Mouse (Mus musculus): ENCODE measurements around the gene Rere. TPM values are rescaled to one million over a fixed set of nuclear protein-coding genes. Genes with fewer than 3 reads are reported as not detected.
A peak's percentile ranks its signal among the peaks of the same experiment; 100 is the strongest.

Rere gene
- total RNA-seq, 2 experiments from 2014 or later: 98.6 to 106 TPM

DNA sequence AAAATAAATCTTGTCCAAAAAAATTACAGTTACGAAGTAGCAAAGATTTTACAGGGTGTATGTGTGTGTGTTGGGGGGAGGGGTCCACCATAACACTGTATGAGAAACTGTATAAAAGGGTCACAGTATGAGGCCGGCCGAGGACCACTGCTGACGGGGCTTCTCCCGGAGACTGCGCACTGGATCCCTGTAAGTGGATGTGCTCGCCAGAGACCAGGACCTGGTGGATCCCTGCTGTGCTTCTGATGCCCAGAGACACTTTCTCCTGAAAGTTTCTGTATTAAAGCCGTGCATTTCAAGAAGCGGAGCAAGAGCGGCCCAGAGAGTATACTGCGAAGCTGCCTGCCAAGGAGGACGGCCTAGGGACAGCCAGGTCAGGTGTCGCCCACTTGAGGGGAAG lies 341.2 kb downstream of the Rere start:
- intact Hi-C loops (cut with DNase I): no loop called here
- no peak for DNase-seq

DNA sequence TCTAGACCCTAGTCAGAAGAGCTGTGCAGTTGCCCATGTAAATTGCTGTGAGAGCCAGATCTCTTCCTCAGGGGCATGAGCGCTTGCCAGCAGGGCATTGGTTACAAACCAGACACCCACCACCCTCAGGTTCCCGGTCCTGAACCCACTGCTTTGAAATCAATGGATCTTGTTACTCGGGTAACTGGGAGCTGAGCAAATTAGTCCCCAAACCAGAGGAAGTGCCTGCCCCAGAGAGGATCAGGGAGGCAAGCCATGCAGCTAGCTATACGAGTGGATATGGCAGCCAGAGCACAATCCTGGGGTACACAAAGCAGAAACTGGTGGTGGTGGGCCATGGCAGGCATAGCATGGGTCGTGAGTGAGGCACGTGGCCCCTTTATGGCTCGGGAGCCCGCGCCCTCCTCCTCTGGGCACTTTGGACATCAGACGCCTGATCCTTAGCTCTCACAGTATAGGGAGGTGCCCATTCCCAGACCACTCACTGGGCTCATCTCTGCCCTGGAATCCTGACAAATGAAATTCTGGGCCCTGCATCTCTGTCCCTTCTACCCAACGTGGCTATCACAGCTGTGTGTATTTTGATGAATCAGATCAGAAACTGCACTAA lies 342.9 kb downstream of the Rere start:
- no peak for DNase-seq
- intact Hi-C loops (cut with DNase I): no loop called here

DNA sequence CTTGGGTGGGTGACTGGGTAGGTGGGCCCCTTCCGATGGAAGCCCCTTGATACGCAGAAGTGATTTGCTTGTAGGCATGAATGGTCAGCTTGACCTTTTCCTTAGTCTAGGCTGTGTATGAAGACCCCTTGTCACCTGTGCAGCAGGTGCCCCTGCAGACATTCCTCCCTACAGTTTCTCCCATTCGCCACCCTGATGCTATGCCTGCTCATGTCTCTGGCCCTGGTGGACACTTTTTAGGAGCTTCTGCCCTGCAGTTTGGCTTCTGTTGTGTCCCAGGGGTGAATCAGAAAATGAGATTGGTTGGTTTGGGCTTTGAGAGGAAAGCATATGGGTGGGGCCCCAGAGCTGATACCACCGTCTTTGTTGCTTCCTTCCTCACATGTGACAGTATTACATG lies 343.5 kb downstream of the Rere start:
- intact Hi-C loops (cut with DNase I): no loop called here
- DNase-seq: no peak

DNA sequence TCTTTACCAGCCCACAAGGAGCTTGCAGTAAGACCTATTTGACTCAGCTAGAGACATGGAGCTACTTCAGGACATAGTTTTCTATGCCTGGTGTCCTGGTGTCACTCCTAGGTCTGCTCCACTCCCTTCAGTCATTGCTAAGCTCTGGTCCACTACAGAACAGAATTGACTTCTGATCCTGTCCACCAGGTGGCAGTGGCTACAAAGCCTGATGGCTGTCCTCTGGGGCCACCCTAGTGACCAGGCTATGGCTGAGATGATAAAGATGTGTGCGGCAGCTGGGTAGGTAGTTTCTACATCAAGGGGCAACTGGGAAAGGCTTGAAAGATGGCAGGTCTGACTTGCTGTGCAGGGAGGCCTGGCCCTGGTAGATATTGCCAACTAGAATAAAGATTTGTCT lies 344.0 kb downstream of the Rere start:
- intact Hi-C loops (cut with DNase I): no loop called here
- DNase-seq: peak; percentile 76

DNA sequence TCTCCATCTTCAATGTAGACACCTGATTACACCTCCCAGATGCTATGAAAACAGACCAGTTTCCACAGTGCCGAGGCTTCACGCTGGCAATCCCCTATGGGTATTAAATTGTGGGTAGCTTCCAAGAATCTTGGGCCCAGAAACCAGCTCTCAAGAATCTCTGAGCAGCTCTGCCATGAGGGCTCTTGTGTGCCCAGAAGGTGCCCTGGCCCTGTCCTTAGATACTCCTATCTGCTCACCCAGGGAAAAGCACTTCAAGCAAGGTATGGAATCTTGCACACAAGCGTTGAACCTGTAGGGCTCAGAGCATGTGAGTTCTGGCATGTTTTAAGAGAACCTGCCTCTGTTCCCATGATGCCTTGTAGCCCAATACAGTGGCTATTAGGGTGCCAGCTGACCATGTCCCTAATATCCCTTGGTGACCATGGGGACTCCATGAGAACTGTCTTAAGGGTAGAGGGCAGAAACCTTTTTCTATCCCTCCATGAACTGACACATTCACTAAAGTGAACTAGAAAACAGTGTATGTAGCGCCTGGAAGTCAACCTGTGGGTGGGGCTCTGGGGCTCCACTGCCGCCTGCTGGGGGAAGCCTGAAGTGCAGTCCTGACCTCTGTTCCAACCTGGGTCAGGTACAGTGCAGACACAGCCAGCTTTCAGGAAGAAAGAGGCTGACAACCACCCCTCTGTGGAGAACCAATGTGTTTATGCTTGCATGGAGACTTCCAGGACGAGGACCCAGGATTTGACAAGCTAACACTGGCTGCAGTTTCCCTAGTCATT lies 344.7 kb downstream of the Rere start:
- intact Hi-C loops (cut with DNase I): no loop called here
- no peak for DNase-seq

DNA sequence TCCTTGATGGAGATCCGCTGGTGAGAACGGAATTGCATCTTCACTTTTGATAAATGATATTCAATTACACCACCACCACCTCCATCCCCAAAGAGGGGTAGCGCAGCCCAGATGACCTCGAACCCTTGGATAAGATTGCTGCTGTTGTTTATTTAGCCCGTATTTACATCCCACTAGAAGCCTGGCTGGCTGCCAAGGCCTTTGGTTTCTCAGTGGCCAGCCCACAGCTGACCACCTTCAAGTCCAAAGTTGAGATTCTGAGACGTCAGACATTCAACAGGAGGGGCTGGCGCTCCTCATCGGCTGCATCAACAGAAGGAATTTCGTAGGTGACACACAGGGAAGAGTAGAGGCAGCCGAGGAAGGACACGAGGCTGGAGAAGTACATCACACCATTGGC lies 347.8 kb downstream of the Rere start:
- intact Hi-C loops (cut with DNase I): no loop called here
- DNase-seq: no peak

DNA sequence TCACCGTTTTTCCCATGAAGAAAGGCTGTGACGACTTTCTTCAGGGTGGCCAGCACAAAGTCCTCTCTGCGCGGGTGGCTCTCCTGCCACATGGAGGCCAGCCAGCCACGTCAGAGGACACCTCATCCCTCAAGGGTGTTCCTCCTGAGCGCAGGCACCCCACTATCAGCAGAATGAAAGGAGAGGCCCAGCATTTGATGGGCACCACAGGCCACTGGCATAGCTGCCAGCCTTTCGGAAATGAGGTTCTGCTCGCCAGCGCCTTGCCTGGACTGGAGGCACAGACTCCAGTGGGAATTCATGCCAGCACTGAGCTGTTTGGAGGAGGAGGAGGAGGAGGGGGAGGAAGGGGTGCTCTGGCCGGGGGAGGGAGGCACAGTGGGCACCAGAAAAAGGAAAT lies 354.1 kb downstream of the Rere start:
- DNase-seq: no peak
- intact Hi-C loops (cut with DNase I): no loop called here

DNA sequence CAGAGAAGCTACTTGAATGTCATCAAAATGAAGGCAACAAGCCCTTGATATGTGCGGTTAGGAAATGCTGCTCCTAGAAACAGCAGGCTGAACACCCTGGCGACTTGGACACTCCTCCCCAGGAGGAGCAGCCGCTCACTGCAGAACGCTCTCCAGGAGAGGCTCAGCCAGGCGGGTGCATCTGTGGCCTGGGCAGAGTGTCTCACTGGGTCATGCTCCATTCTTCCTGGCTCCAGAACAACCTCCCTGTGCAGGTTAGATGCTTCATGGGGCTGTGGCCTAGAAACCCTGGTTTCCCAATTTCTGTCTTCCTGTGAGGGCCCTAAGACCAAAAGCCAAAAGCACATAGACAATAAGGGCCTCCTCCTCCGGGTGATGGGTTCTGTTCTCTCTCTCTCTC lies 355.2 kb downstream of the Rere start:
- intact Hi-C loops (cut with DNase I): no loop called here
- no peak for DNase-seq

DNA sequence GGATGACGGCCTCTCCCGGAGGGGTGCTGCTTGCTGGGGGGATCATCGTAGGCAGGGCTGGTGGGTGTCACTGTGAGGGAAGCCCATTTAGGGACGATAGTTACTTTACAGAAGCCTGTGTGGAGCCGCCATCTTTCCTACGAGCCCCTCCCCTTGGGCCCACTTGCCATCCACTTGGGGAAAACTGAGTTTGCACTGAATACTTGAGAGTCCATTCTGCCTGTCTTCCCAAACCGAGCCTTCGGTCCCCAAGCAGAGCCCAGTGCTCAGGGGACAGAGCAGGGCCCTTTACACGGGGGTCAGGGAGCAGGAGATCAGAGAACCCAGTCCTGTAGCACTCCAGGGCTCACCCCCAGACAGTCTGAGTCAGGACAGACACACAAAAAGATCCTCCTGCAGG lies 362.9 kb downstream of the Rere start:
- DNase-seq: no peak
- intact Hi-C loops (cut with DNase I): no loop called here

DNA sequence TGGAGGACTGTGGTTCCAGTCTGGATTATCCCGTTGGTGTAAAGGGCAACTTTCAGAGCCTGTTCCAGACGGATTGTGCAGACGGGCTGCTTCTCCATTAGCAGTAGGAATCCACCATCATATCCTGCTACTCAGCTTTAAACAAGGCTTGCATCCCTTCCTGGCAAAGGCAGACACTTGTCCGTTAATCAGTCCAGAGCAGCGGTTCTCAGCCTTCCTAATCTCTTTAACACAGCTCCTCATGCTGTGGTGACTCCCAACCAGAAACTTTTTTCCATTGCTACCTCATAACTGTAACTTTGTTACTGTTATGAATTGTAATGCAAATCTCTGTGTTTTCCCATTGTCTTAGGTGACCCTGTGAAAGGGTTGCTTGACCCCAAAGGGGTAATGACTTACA lies 367.9 kb downstream of the Rere start:
- DNase-seq: no peak
- intact Hi-C loops (cut with DNase I): no loop called here

DNA sequence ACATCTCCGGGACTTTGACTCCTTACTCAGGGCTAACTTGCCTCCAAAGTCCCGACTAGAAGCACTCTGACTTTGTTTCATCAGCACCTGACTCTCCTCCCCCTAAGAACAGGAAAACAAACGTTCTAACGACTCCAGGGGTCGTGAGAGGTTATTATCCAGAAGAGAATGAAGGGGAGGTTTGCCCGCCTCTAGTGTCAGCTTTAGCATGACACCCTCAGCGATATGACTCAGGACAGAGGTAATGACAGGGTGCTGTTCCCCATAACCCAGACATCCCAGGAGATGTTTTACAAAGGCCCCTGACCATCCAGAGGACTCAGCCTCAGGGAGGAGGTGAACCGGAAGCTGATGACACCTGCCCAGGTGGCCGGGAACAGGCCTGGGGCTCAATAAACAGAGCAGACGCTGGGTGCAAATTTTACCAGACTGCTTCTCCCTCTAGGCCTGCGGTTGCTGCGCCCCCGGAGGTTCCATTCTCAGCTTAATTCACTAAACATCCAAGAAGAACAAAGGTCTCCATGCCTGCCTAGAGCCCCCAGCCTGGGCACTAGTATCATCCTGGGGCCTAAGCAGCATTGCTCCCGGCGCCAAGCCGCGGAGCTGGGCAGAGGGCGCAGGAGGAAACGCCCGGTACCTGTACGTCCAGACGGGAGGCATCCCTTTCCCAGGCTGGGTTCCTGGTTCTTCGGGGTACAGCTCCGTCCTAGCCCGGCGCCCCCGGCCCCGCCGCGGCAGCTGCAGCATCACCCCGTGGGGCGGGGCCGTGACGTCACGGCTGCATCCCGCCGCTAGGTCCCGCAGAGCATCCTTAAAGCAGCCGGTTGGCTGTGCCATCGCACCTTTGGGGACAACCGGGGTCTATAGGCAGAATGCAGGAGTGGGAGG lies 370.2 kb downstream of the Rere start, which contains the start of gene Slc45a1:
TSS of gene Slc45a1 (minus strand) at position 785 of the 888 bp plus-strand sequence.
- DNase-seq: peak; percentile 37
- intact Hi-C loops (cut with DNase I): no loop called here

DNA sequence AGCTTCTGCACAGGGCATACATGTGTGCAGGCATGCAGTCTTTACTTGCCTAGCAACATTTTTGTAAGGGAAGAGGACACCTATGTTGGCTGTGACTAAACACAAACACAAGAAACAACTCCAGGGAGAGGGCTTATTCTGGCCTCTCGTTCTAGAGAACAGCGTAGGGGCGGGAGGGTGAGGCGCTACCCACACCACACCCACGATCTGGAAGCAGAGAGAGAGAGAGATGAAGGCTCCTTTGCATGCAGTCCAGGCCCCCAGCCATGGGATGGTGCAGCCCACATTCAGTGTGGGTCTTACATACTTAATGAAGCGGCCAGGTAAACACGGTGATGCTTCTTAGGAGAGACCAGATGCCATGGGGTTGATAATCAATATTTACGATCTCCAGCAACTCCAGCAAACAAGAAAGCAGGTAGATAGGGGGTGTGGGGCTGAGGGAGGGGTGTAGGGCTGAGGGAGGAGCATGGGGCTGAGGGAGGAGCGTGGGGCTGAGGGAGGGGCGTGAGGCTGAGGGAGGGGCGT lies 371.7 kb downstream of the Rere start:
- intact Hi-C loops (cut with DNase I): no loop called here
- DNase-seq: no peak

DNA sequence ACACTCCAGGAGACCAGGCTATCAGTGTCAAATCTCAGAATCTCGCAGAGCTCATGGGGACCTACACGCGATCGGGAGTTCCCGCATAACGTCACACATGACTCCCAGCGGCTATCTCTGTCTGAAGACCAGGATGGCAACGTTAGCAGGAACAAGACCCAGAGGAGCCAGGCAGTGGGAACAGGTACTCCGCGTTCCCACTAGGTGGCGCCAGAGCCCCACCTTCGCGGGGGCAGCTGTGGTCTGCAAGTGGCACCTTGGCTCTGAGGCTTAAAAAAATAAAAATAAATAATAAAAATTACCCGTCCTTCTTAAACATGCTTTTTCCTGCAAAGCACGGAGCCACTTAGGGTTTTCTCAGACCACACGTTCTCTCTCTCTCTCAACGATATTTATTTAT lies 374.5 kb downstream of the Rere start:
- intact Hi-C loops (cut with DNase I): loop anchor here (2.0 to 5.0 kb wide), 2 partner anchors 196 to 247 kb away; partner anchors contain the start of gene Errfi1
- peak; percentile 88 for DNase-seq

DNA sequence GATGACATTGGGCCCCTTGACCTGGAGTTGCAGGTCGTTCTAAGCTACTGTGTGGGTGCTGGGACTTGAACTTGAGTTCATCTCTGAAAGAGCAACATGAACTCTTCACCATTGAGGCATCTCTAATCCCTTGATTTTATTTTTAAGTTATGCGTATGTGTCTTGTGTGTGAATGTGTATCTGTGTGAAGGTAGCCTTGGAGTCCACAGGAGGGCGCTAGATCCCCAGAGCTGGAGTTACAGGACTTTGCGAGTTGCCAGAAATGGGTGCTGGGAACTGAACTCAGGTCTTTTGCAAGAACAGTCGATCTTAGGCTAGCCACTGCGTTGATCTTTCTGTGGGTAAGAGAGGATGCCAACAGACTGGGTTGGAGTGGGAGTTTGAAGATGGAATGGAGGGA lies 375.1 kb downstream of the Rere start:
- intact Hi-C loops (cut with DNase I): loop anchor here (2.0 to 5.0 kb wide), 2 partner anchors 196 to 246 kb away; partner anchors contain the start of gene Errfi1
- DNase-seq: no peak

DNA sequence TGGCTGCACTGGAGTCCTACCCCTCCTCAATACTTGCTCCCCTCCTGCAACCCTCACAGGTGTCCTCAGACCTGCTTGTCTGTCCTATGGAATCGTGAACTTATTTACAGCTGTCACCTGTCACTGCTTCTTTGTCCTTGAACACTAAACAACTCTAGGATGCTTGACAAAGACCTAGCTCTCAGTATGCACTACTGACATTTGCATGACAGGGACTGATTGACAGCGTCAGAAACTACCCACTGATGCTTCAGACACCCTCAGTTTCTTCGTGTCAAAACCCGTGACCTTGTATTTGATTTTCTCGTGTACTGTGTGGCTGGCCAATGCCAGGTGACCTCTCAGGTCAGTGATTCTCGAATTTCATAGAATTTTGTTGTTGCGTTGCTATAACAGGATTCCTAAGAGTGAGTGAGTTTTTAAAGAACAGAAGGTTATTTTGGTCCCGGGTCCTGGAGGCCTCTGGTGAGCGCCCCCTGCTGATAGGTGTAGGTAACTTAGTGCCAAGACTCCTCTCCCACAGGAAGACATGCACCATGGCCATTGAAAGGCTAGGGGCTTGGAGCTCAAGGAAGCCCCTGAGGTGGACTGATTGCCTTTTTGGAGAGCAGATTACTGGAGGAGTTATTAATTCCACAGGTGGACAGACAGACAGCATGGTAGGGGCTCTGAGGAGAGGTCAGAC lies 378.6 kb downstream of the Rere start:
- intact Hi-C loops (cut with DNase I): loop anchor here (5.0 kb wide), 1 partner anchor 192 kb away; the partner anchor contains the start of gene Errfi1
- DNase-seq: no peak

DNA sequence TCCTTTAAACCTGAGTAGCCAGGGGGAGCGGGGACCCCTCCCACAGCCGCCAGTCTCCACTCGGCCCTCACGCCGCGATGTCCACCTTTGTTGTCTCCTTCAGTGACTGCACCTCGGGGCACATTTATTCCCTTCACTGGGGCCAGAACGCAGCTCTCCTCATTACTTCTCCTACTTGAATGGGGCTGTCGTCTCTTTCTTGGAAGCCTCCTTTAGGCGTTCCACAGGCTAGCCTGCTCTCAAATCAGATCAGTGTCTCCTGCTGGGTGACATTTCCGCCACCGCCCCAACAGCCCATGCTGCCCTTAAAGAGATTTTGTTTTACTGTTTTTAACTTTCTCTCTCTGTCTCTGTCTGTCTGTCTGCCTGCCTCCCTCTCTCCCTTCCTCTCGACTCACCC lies 380.4 kb downstream of the Rere start:
- DNase-seq: no peak
- intact Hi-C loops (cut with DNase I): no loop called here

DNA sequence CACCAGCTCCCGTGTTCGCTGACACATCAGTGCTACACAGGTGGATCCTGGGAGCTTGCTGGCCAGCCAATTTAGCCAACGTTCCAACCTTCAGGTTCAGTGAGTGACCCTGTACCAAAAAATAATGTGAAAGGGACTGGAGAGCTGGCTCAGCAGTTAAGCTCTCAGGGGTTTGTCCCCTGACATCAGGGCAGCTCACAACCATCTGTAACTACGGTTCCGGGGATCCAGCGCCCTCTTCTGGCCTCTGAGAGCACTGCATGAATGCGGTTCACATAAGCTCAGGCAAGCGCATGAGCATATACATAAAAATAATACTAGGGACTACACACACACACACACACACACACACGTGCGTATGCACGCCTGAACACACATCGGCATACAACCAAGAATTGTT lies 381.7 kb downstream of the Rere start:
- DNase-seq: peak; percentile 51

DNA sequence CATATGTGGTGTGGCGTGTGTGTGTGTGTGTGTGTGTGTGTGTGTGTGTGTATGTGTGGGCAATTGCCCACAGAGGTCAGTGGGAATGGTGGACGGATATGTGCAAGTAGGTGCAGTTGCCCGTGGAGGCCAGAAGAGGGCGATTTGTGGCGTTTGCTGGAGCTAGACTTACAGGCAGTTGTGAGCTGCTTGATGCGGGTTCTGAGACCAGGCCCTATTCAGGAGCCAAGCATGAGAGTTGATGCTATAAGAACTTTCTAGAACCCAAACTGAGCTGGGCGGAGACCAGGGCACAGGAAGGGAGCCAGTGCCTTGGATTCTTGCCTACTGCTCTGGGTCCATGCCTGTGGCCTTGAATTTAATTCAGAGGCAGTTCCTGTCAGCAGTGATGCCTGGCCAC lies 383.3 kb downstream of the Rere start:
- intact Hi-C loops (cut with DNase I): no loop called here
- DNase-seq: no peak

More for the DNA sequence above, 381.7 kb downstream of the Rere start:
- intact Hi-C loops (cut with DNase I): no loop called here

DNA sequence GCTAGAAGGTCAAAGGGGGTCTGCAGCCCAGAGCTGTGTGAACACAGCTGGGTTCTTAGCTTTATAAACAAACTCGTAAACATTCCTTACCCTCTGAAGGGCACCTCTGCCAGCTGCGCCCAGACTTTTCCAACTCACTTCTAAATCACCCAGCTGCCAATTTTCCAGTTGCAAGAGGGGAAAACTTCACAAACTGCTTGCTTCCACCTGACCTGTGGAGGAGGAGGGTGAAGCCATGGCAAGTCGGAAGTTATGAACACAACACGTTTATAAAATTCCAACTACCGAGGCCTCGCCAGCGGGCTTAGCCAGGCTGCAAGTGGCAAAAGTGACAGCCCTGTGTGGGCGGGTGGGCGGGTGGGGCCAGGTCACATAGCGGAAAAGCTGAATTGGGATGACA lies 384.4 kb downstream of the Rere start:
- DNase-seq: no peak
- intact Hi-C loops (cut with DNase I): no loop called here

Measured in left cerebral cortex, postnatal 4 days (tissue).